Mouse (Mus musculus) splenic B cell, adult 2 months (primary cell): ENCODE data around the gene Trem2.

ENCODE experiments used
- DNase-seq: peaks from one replicate; pipeline ENCODE4 v3.0.0-alpha.2; 2011; ENCODE audit warnings: low read depth, low spot score
- H3K27me3 ChIP-seq: 2 replicates; pipeline ENCODE4 v1.6.1; 2012; ENCODE audit warnings: mild to moderate bottlenecking, low read length, moderate library complexity, mixed read lengths; ENCODE audit not compliant: control insufficient read depth, poor library complexity, insufficient read depth, severe bottlenecking
- H3K36me3 ChIP-seq: 2 replicates; pipeline ENCODE4 v1.6.1; 2012; ENCODE audit warnings: mild to moderate bottlenecking, low read length, moderate library complexity, mixed read lengths; ENCODE audit not compliant: control insufficient read depth, poor library complexity, insufficient read depth, severe bottlenecking

Gene Trem2

DNA sequence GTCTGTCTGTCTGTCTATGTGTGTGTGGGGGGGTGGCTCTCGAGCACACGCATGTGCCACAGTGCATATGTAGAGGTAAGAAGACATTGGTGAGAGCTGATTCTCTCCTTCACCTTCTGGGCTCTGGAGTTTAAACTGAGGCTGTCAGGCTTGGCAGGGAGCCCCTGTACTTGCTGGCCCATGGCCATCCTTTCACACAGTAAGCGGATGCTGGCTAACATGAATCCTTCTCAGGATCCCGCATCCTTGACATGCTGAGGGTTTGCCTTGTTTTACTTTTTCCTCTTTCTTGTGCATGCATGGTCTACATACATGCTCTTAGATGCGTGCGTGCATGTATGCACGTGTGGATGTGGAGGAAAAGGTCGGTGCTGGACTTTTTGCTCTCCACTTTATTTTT lies 16.8 kb downstream of the Trem2 start:
- no peak for DNase-seq
- no peaks in the 10 kb centered on the region for H3K27me3 ChIP-seq
- no peaks in the 10 kb centered on the region for H3K36me3 ChIP-seq

DNA sequence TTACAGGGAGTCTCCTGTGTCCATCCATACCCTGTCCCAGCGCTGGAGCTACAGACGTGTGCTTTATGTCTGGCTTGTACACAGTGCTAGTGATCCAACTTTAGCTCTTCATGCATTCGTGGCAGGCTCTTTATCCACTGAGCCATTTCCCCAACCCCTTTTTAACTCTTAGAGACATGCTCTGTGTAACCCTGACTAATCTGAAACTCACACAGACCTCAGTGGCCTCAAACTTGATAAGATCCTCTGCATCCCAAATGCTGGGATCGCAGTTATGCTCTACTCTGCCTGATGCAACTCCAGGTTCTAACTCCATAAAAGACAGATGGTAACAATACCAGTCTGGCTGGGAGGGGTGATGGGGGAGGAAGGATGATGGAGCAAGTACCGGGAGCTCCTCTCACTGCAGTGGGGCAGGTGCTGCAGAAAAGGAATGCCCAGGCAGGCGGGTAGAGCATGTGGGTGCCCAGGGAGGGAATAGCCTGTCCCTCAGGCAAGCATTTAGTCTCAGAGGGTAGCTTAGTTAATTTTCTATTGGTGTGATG lies 17.3 kb downstream of the Trem2 start:
- Histone ChIP-seq H3K36me3 (no peaks in the 10 kb centered on the region), H3K27me3 (no peaks in the 10 kb centered on the region)
- DNase-seq, result no peak

GRCm38 (mm10) chr17:48365511-48366155 lies 19.4 kb downstream of the Trem2 start:
- Histone ChIP-seq H3K27me3 (no peaks in the 10 kb centered on the region), H3K36me3 (no peaks in the 10 kb centered on the region)
- DNase-seq, result no peak

GRCm38 (mm10) chr17:48366806-48367205 lies 20.6 kb downstream of the Trem2 start:
- DNase-seq, result no peak
- H3K36me3 ChIP-seq, result no peaks in the 10 kb centered on the region
- H3K27me3 ChIP-seq, result no peaks in the 10 kb centered on the region

DNA sequence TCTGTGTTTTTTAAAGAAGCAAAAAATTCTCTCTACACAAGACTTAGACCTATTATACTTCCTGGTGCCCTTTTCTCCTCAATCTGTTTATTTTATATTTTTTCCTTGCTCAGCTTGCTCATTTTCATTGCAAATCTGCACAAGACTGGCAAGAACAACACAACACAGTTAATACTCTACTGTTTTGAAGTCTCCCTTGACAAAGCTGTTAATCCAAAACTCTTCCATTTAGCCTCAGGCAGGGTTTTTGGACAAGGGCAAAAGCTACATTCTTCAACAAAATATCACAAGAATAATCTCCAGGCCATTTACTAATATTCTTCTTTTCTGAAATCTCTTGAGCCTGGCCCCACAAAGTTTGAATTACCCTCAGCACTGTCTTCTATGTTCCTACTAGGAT lies 25.4 kb downstream of the Trem2 start:
- Histone ChIP-seq H3K36me3 (no peaks in the 10 kb centered on the region), H3K27me3 (no peaks in the 10 kb centered on the region)
- no peak for DNase-seq

- no peaks in the 10 kb centered on the region for H3K27me3 ChIP-seq
- no peaks in the 10 kb centered on the region for H3K36me3 ChIP-seq
- DNase-seq, result no peak
Measured at GRCm38 (mm10) chr17:48372987-48373386, 26.8 kb downstream of the Trem2 start.

DNA sequence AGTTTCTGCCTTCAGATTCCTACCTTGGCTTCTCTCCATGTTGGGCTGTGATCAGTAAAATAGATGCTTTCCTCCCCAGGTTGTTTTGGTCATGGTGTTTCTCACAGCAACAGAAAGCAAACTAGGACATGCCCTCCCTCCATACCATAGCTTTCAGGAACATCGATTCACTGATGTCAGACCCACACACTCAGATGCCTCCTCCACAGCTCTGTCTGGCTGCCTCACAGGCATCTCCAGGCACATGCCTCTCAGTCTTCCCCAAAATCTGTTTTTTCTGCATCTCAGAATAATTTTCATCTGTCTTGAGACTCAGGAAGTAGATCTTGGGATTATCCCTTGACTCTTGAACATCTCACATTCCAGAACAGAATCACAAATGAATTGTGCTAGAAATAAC lies 29.9 kb downstream of the Trem2 start:
- Histone ChIP-seq H3K27me3 (no peaks in the 10 kb centered on the region), H3K36me3 (no peaks in the 10 kb centered on the region)
- no peak for DNase-seq

DNA sequence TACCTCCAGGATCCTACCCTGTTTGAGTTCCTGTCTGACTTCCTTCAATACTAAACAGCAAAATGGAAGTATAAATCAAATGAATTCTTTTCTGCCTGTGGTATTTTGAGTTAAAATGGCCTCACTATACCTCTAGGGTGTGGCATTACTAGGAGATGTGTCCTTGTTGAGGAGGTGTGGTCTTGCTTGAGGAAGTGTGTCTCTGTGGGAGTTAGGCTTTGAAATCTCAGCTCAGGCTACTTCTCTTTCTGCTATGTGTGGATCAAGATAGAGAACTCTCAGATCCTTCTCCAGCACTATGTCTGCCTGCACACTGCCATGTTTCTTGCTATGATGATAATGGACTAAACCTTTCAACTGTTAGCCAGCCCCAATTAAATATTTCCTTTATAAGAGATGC lies 32.8 kb downstream of the Trem2 start:
- Histone ChIP-seq H3K36me3 (no peaks in the 10 kb centered on the region), H3K27me3 (no peaks in the 10 kb centered on the region)
- no peak for DNase-seq

DNA sequence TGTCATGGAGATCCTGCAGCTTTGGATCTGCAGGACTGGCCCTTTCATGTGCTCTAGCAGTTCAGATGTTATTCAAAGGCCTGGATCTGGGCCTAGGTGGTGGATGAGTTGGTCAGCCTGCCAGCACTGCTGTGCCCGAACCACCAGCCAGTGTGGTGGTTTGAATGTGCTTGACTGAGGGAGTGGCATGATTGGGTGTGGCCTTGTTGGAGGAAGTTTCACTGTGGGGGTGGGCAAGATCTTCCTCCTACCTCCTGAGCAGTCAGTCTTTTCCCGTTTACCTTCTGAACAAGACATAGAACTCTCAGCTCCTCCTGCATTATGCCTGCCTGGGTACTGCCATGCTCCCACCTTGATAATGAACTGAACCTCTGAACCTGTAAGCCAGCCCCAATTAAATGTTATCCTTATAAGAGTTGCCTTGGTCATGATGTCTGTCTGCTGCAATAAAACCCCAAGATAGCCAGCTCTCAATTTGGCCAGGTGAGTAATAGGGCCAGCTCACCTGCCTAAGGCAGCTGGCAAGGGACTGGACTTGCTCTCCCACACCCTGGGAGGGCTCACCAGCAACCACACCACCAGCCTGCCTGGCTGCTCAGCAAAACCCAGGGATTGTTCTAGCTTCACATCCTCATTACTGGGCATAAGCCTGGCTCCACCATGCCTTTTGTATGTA lies 39.7 kb downstream of the Trem2 start:
- Histone ChIP-seq H3K27me3 (no peaks in the 10 kb centered on the region), H3K36me3 (peaks cover 9% of the 10 kb centered on the region)
- no peak for DNase-seq

DNA sequence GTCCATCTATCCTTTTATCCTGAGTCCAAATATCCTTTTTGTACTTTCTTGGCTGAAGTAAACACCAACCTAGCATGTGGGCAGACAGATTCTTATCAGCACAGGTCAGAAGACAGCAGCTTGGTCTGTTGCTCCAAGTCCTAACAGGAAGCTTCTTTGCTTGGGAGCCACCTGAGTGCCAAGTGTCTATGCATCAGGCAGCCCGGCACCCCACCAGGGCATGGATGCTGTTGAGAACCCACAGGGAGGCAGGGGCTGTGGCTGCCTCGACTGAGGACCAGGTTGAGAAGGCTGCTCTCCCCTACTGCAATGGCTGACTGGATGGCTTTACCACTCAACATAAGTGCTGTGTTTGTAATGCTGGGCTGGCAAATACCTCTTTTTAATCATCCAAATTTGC lies 42.5 kb downstream of the Trem2 start:
- H3K27me3 ChIP-seq, result no peaks in the 10 kb centered on the region
- no peak for DNase-seq
- H3K36me3 ChIP-seq, result peaks cover 23% of the 10 kb centered on the region

GRCm38 (mm10) chr17:48389442-48389841 lies 43.2 kb downstream of the Trem2 start:
- DNase-seq, result no peak
- Histone ChIP-seq H3K27me3 (no peaks in the 10 kb centered on the region), H3K36me3 (peaks cover 25% of the 10 kb centered on the region)

DNA sequence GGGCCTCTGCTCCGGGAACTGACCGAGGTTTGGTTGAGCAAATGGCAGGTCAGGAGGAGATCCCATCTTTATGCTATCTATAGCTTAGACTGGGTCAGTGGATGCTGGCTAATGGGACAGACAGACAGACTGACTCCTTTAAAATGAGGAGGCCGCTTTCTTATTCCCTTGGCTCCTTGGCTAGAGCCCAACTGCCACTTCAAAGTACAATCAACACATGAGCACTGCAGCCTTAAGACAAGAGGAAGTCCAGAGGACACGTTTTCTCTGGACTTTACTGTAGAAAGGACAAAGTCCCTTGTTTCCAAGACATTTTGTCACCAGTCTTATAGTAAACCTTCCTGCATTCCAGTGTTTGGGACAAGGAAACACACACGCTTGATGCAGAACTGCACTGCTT lies 45.2 kb downstream of the Trem2 start:
- H3K36me3 ChIP-seq, result peaks cover 31% of the 10 kb centered on the region
- no peaks in the 10 kb centered on the region for H3K27me3 ChIP-seq
- DNase-seq, result no peak

- Histone ChIP-seq H3K27me3 (no peaks in the 10 kb centered on the region), H3K36me3 (peaks cover 32% of the 10 kb centered on the region)
- no peak for DNase-seq
Measured at GRCm38 (mm10) chr17:48392616-48393015, 46.4 kb downstream of the Trem2 start.

GRCm38 (mm10) chr17:48401710-48402109 lies 55.5 kb downstream of the Trem2 start:
- peaks cover 20% of the 10 kb centered on the region for H3K36me3 ChIP-seq
- DNase-seq, result peak; percentile 40
- H3K27me3 ChIP-seq, result no peaks in the 10 kb centered on the region

DNA sequence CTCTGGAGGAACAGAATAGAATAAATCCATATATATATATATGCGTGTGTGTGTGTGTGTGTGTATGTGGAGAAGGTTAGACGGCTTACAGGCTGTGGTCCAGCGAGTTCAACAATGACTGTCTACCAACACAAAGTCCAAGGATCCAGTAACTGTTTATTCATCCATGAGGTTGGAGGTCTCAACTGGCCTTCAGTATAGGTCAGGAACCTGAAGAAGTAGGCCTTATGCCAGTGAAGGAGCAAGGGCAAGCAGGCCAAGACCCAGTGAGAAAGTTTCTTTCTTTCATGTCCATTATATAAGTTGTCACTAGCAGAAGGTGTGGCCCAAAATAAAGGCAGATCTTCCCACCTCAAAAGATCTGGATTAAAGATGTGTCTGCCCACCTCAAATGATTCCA lies 56.5 kb downstream of the Trem2 start:
- no peak for DNase-seq
- peaks cover 16% of the 10 kb centered on the region for H3K36me3 ChIP-seq
- H3K27me3 ChIP-seq, result no peaks in the 10 kb centered on the region
